Mouse (Mus musculus) layer of hippocampus, adult 11-12 months (tissue): ENCODE results near the gene Vps4b.

Experiments
- DNase-seq: peaks from one replicate; pipeline ENCODE4 v3.0.0; 2022; ENCODE audit warnings: low spot score

Vps4b gene

DNA sequence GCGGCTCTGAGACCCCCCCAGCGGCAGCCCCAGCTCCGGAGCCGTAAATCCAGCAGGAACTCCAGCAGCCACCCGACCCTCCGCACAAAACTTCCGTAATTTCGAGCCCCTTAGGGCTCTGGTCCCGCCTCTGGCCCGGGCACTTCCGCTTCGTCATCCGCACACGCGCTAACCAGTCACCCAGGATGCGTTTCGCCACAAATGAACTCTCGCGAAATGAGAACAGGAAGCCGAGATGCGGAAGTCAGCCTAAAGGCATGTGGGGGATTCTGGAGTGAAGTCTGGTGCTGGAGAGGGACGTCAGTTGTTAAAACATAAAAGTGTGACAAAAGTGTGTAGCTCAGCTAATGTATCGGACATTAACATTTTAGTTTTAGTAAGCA is at the start of gene Vps4b:
Vps4b (minus strand) TSS at position 187 of the 383 bp plus-strand sequence.
- peak; percentile 94 for DNase-seq

DNA sequence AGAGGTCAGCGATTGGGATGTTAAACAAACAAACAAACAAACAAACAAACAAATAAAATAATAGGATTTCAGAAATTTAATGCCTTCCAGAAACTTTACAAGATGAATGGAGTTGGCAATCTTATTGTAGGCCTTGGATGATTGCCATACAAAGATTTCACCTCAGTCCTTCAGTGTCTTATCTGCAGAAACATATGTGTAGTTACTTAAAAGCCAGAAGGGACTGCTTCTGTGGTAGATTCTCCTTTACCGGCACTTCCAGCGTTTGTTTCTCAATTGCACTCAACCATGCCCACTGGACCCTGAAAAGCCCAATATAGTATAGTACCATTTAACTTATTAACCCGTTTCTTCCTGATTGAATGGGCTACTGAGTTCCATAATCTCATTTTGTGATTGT is 32.3 kb upstream of the Vps4b start:
- DNase-seq, result no peak

DNA sequence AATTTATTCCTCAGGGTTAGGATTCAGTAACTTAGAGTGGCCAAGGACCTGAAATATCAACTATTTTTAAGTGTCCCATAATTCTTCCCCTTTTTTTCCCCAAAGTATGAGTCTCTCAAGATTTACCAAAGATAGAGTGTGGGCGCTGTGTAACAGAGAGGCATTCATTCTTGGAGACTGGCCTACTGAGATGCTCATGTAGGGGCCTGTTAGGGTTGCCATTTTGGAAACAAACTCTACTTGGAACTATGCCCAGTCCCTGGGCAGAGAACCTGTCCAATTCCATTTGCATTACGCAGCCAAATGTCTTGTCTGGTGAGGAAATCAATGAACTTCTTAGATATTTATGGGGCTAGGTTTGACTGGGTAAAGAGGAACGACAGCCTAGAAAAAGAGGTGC is 25.8 kb upstream of the Vps4b start:
- DNase-seq, result no peak

DNA sequence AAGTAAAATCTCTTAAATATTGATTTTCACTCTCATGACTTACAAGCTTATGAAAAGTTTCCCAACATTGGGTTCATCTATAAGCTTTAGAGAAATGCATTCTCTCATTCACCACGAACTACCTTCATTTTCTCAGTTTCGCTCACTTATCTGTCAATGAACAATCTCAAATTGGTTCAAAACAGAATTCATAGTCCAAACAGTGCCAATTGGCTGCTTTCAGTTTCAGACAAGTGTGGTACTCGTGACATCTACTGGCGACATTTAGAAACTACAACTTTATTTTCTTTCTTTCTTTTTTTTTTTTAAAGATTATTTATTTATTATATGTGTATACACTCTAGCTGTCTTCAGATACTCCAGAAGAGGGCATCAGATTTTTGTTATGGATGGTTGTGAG is 21.8 kb upstream of the Vps4b start:
- no peak for DNase-seq

DNA sequence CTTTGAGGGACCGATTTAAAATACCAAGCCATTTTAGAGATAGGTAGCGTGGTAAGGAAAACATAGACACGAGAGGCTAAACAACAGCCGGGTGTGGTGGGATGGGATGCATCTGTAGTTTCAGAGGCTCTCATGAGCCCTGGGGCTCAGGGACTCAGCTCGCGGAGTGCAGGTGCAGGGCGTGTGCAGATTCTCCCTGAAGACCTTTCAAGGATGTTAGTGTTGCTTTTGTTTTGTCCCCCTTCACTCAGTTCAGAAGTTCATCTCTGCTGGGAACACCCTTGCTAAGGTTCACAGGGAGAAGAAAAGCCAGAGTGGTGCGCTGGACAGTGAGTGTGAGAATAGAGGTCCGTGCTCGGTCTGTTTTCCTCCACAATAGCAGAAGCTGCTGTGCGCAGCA is 20.2 kb upstream of the Vps4b start:
- DNase-seq, result no peak

DNA sequence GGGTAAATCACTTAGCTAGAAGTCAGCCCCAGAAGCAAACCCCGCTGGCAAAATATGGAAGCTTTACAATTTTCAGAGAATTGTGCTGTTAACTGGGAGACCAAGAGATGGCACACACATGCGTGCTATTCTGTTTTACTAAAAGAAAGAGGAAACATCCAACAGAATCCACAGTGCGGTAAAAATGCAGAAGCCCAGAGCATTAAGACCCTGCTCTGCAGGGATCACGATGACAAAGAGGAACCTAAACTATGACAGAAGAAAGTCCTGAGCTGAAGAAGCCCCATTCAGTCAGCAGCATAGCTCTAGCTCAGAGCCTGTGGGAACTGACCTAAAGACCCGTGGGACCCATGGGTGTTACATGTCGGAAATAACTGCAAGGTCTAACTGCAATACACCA is 18.7 kb upstream of the Vps4b start:
- no peak for DNase-seq

DNA sequence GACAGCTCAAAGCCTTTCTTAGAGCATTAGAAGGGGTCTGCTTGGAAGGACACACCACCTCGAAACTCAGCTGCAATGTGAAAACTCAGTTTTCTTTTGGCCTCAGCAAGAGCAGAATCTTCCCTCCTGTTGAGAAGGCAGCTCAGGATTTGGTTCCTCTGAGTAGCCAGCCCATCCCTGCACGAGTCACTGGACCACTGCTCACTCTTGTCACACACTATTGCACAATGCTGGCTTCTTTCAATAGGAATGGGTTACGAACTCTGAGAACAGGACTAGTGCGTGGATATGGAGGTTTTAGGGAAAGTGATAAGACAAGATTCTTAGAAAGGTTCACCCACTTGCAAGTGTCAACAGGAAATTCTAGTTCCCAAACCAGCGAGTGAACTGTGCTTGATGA is 18.3 kb upstream of the Vps4b start:
- DNase-seq, result no peak

DNA sequence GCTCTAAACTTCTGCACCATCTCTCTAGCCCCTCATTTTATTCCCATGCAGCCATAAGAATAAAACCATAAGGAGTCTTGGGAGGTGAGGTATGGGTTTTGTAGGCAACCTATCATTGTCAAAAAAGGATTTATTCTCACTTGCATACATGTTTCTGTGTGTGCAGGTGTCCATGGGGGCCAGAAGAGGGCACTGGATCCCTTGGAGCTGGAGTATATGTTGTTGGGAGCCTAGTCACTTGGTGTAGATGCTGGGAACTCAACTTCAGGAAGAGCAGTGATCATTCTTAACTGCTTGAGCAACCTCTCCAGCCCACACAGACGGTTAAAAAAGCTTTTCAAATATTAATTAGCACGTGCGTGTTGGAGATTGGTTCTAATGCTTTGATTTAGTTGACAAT is 3.4 kb upstream of the Vps4b start:
- no peak for DNase-seq

DNA sequence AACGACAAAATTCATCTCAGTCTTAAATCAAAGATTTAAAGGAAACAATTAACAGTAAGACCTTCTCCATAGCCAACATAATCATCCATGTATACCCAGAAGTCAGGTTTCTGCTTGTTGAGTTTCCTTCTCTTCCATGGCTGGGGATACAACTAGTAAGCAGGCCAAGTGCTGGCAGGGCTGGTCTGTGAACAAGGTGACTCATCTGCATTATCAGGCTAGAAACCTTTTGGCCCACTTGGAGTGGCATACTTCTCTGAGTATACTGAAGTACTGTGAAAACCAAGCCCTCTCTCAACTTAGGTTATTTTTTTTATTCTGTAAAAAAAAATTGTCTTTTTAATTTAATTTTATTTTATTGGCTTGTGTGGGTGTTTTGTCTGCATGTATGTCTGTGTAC is 2.9 kb upstream of the Vps4b start:
- no peak for DNase-seq

DNA sequence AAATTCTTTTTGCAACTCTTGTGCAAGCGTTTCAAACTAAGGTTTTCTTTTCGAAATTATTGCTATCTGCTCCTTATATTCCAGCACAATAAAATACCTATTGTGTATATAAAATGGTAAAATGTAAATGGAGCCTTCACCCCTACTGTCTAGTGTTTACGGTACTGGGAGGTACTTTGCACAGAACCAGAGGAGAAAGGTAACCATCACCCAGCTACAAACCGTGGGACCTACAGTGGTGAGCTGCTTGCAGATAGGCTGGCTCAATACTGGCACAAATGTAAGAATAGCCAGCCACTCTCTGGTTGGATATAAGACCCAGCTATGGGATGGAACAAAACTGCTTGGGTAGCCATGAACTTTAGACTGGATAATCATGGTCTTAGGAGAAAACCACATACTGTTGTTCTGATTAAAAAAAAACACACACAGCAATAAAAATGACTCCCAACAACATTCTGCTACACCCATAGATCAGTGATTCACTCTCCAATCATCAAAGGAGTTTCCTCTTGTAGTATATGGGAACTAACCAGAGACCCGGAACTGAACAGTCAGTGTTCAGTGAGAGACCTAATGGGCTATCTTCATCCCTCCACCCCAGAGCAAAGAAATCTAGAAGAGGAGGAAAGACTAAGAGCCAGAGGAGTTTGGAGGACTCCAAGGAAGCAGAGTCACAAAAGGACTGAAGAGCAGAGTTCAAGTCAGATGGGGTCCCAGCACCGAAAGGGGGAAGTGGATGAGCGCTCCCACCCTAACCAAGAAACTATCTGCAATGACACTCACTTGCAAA is 655 bp upstream of the Vps4b start:
- DNase-seq, result no peak

DNA sequence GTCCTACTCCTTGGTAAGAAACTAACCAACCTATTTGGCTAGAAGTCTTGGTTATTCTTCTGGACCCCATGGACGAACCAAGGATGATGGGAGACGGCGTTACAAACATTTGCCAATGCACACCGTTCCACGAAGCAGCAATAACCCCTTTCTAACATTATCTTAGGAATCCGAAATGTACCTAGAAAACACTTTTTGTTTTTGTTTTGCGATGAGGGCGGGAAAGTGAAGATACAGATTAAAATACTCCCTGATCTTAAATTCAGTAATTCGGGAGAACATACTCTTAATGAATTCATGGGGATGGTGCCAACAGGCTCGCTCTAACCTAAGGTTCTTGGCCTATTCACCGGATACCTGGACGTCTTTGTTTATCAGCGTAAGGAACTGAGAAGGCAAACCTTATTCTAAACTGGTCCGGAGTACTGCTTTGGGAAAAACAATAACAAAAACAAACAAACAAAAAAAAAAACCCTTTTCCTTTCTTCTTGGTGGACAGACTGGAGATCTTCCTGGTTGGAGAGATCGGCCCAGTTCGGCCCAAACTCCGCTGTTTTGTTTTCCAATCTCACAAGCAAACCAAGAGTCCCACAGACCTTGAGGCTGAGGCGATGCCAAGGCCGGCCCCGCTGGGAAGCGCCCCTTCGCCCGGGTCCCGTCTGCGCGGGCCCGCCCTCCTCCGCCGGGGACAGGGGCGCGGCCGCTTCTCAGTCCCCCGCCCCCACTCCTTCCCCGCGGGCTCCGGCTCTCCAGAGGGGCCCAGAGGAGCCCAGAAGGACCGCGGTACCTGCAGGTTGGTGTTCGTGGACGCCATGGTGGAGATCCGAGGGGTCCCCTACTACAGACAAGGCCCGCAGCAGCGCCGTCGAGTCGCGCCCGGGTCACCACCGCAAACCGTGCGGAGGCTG is 640 bp downstream of the Vps4b start:
- no peak for DNase-seq

DNA sequence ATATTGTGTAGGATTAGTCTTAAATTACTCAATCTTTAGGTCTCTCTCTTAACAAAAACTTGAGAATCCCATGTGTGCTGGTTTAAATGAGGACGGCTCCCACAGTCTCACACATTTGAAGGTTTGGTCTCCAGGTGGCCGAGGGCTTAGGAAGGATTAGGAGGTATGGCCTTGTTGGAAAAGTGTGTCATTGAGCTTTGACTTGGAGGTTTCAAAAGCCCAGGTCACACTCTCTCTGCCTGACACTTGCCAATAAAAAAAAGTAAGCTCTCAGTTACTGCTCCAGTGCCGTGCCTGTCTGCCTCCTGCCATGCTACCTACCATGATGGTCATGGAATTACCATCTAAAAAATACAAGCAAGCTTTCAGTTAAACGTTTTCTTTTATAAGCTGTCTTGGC is 21.6 kb downstream of the Vps4b start:
- DNase-seq, result no peak

DNA sequence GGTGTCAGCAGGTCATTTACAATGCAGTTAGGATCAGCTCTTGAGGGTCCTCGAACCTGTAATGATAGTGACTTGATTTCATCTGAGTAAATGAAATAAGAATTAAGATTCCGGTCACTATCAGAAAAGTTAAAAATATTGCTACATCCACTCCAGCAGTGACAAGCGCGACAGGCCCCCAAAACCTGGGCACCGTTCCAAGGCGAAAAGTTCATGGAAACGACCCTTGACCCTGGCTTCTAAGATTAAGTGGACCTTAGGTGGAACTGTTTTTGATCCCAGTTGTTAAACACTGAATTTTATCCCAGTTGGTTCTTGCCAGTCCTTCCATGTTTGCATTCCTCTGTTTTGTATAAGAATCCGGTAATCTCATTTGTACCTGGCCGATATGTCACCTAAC is 22.4 kb downstream of the Vps4b start:
- no peak for DNase-seq

DNA sequence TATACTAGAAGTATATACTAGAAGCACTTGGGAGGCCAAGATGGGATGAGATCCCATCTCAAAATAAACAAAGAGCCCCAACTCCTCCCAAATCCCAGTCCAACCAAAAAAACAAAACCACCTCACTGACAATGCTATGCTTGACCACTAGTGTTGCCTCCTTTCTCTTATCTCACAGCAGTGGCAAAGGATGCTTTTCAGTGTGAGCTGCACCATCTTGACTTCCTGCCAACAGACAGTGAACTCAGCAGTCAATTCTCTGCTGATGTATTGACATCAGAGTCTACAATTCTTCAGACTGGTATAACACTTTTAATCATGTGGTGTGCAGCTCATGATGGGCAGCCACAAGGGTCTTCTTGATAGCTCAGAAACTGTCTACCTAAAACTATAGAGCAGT is 27.8 kb downstream of the Vps4b start:
- no peak for DNase-seq

DNA sequence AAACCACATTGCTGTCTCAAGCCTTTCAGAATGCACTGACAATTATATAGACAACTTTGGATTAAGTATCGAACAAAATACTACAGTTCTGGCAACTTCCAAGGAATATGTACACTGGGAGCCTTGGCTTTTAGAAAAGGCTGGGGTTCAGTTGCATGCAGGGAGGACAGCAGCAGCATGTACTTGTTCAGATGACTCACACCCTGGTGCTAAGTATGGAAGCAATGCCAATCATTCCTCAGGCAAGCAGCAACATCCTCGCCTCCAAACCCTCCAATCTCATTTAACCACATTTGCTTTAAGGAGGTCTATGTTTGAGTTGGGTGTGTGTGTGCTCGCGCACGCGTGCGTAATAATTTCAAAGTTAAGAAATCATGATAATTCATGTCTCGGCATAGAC is 30.8 kb downstream of the Vps4b start:
- DNase-seq, result no peak

DNA sequence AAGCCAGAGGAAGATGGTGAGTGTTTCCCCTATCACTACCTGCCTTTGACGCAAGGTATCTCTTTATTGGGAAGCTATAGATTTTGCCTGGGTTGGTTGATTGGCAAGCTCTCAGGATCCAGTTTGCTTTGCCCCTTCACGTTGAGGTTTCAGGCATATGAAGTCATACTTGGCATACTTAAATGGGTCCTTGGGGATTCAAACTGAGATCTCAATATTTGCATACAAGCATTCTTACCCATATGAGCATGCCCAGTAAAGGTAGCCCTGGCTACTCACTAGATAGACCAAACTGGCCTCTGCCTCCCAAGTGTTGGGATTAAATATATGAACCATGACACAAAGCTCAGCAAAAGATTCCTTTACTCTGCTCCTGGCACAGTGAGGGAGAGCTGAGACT is 31.7 kb downstream of the Vps4b start:
- no peak for DNase-seq

DNA sequence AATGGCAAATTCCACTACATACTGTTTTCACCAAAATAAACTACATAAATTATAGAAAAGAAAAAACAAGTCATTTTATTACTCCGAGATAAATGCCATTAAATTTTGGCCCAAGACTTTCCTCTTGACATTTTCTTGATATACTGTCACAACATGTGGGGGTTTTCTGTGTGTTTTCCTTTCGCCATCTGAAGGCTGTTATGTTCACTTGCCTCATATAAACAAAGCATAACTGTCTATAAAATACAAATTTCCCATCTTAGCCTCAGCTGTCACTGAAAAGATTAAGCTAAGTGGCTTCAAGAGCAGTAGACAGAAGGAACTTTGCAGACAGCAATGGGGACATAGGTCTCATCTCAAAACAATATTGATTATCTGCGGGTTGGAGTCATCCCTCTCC is 32.2 kb downstream of the Vps4b start:
- no peak for DNase-seq

DNA sequence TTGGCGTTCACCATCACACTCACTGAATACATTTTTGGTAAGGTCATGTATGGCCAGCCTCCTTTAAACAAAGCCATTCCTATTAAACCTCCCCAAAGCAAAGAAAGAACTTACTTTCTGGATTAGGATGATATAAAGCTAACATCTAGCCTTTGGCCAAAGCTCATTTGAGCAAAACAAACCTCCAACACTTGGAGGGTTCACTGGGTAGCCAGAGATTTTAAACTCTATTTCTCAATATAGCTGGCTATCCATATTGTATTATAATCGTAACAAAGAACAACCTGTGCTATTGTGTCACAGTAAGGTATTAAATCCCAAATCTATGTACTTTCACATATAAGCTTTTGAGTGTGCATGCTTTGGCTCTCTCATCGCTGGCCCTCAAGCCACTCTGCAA is 35.8 kb downstream of the Vps4b start:
- no peak for DNase-seq

DNA sequence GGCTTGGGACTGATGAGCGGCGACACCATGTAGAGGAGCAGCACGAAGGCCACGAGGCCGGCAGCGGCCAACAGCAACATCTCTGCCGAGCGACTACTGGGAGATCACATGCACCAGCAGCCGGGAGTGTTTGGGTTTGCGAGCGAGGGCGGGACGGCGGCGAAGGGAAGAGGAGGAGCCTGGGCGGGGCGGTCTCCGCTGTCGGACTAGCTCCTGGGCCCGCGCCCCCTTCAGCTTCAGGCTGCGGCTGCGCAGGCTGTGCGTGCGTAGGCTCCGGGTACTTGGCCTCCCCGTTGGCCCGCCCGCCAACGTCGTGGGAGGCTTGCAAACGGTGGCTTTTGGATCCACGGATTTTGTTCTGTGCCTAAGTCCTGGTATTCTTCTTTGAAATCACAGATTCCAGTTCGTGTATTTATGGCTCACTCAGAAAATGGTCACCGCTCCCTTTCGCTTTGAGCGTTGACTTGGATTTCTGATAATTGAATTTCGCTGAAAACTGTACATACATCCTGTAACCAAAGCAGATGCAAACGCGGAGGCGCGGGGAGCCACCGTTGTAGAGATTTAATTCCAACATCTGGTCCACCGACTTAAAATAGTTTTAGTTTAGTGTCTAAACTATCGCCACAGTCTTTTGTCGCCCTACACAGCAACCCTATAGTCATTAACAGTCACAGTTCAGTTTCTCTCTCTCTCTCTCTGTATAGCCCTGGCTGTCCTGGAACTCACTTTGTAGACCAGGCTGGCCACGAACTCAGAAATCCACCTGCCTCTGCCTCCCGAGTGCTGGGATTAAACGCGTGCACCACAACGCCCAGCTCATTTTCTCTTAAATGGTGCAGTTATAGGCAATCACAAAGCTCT is 36.7 kb downstream of the Vps4b start, which contains the start of gene Kdsr:
Kdsr (minus strand) TSS at position 156 of the 864 bp plus-strand sequence.
- peak; percentile 98 for DNase-seq

DNA sequence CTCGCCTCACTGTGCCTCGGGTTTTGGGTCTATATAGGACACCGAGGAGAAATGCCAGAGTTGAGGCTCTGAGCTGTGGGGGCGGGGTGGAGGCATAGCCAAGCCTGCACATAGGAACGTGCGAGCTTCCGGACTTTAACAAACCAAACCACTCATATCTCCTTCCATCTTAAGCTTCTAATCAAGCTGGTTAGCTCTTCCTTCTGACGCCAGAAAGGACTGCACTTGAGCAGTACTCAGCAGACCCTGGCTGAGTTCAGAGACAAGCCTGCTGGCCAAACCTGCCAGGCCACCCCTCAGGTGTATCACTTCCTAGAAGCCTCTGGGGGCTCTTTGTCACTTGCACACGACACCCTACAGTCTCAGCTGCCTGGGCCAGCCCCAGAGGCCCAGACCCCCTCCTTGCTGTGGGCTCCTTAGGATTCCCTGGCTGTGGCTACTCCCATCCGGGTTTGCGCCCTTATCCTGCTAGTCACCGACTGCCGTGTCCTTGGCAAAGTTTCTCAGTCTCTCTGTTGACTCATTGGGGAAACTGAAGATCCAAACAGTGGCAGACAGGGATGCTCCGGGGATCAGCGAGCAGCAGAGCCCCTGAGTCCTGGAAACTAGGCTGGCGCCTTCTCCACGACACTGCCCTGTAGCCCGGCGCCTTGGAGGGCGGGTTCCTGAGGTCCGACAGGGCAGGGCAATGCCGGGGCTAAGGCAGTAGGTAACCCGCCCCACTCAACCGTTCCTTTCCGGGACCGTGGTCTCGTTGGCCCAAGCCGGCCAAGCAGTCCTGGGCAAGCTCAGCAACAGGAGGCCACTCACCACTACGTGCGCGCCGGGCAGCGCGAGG is 37.6 kb downstream of the Vps4b start:
- peak; percentile 21 for DNase-seq

DNA sequence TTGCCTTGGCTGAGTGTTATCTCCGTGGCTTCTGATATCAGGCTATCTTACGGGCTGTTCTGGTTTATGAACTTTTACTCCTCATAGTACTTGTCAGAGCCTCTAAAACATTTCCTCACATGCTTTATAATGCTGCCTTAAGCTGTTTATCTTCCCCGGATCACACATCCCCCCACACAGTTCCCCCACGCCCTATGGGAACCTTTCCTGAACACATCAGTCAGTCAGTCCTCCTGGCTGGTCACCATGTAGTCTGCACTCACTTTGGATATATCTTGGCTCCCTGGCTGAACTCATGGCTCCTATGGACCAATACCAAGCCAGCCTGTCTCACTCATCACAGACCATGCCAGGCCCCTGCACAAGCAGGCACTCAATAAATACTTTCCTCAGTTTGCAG is 39.9 kb downstream of the Vps4b start:
- DNase-seq, result no peak
